Mouse (Mus musculus): Measurements from ENCODE around the gene Dach1. TPM values are rescaled to one million over a fixed set of nuclear protein-coding genes. Genes with fewer than 3 reads are reported as not detected.

The Dach1 gene
- polyA plus RNA-seq, 1 experiment from 2014 or later: 8.6 TPM

- Histone ChIP-seq H3K36me3 (ENCODE audit: control insufficient read depth, insufficient read depth, low read length) (no peaks in the 10 kb centered on the region), H3K4me3 (ENCODE audit: low read depth, low read length) (no peak overlapping the region), H3K9me3 (ENCODE audit: control insufficient read depth, low read depth, low read length) (no peaks in the 10 kb centered on the region), H3K4me2 (replicated peaks; ENCODE audit: low read depth, low read length) (no peak overlapping the region), H3K27me3 (ENCODE audit: control insufficient read depth, insufficient read depth, low read length) (no peaks in the 10 kb centered on the region), H3K9ac (replicated peaks; ENCODE audit: low read depth, low read length) (no peak overlapping the region), H3K27ac (ENCODE audit: low read length) (no peak overlapping the region), H3K4me1 (ENCODE audit: control insufficient read depth, insufficient read depth, low read length) (no peaks in the 10 kb centered on the region)
- WGBS: 59% methylated on average over 1 of the region's 1 CpGs
- no peak for ATAC-seq (ENCODE audit: insufficient number of reproducible peaks, insufficient read depth, low FRiP score, low read depth)
Measured at GRCm38 (mm10) chr14:98123032-98123431, 46.5 kb downstream of the Dach1 start.

- Histone ChIP-seq H3K27me3 (ENCODE audit: control insufficient read depth, insufficient read depth, low read length) (no peaks in the 10 kb centered on the region), H3K4me2 (replicated peaks; ENCODE audit: low read depth, low read length) (no peak overlapping the region), H3K4me3 (ENCODE audit: low read depth, low read length) (no peak overlapping the region), H3K9me3 (ENCODE audit: control insufficient read depth, low read depth, low read length) (no peaks in the 10 kb centered on the region), H3K27ac (ENCODE audit: low read length) (no peak overlapping the region), H3K4me1 (ENCODE audit: control insufficient read depth, insufficient read depth, low read length) (no peaks in the 10 kb centered on the region), H3K36me3 (ENCODE audit: control insufficient read depth, insufficient read depth, low read length) (no peaks in the 10 kb centered on the region), H3K9ac (replicated peaks; ENCODE audit: low read depth, low read length) (no peak overlapping the region)
- WGBS: 62% methylated on average over 1 of the region's 1 CpGs
- ATAC-seq (ENCODE audit: insufficient number of reproducible peaks, insufficient read depth, low FRiP score, low read depth): no peak
Measured at GRCm38 (mm10) chr14:98116627-98117026, 52.9 kb downstream of the Dach1 start.

- H3K27ac ChIP-seq (ENCODE audit: low read length): no peak overlapping the region
- no peak overlapping the region for H3K9ac ChIP-seq (replicated peaks; ENCODE audit: low read depth, low read length)
- H3K4me3 ChIP-seq (ENCODE audit: low read depth, low read length): no peak overlapping the region
- no peaks in the 10 kb centered on the region for H3K27me3 ChIP-seq (ENCODE audit: control insufficient read depth, insufficient read depth, low read length)
- no peaks in the 10 kb centered on the region for H3K36me3 ChIP-seq (ENCODE audit: control insufficient read depth, insufficient read depth, low read length)
- no peak overlapping the region for H3K4me2 ChIP-seq (replicated peaks; ENCODE audit: low read depth, low read length)
- no peaks in the 10 kb centered on the region for H3K4me1 ChIP-seq (ENCODE audit: control insufficient read depth, insufficient read depth, low read length)
- no peaks in the 10 kb centered on the region for H3K9me3 ChIP-seq (ENCODE audit: control insufficient read depth, low read depth, low read length)
- ATAC-seq (ENCODE audit: insufficient number of reproducible peaks, insufficient read depth, low FRiP score, low read depth): no peak
- 90% methylated on average over 1 of the region's 1 CpGs for WGBS
Measured at GRCm38 (mm10) chr14:98113106-98113505, 56.5 kb downstream of the Dach1 start.

- ATAC-seq (ENCODE audit: insufficient number of reproducible peaks, insufficient read depth, low FRiP score, low read depth): no peak
- H3K9ac ChIP-seq (replicated peaks; ENCODE audit: low read depth, low read length): no peak overlapping the region
- WGBS: 79% methylated on average over 2 of the region's 2 CpGs
Measured at GRCm38 (mm10) chr14:98109929-98110328, 59.6 kb downstream of the Dach1 start.

GRCm38 (mm10) chr14:98108764-98109163 lies 60.8 kb downstream of the Dach1 start:
- no peak for ATAC-seq (ENCODE audit: insufficient number of reproducible peaks, insufficient read depth, low FRiP score, low read depth)
- WGBS: 54% methylated on average over 3 of the region's 3 CpGs
- Histone ChIP-seq H3K4me1 (ENCODE audit: control insufficient read depth, insufficient read depth, low read length) (no peaks in the 10 kb centered on the region), H3K9me3 (ENCODE audit: control insufficient read depth, low read depth, low read length) (no peaks in the 10 kb centered on the region), H3K4me3 (ENCODE audit: low read depth, low read length) (no peak overlapping the region), H3K27me3 (ENCODE audit: control insufficient read depth, insufficient read depth, low read length) (no peaks in the 10 kb centered on the region), H3K9ac (replicated peaks; ENCODE audit: low read depth, low read length) (no peak overlapping the region), H3K4me2 (replicated peaks; ENCODE audit: low read depth, low read length) (no peak overlapping the region), H3K36me3 (ENCODE audit: control insufficient read depth, insufficient read depth, low read length) (no peaks in the 10 kb centered on the region), H3K27ac (ENCODE audit: low read length) (no peak overlapping the region)

More at GRCm38 (mm10) chr14:98109929-98110328, 59.6 kb downstream of the Dach1 start:
- no peaks in the 10 kb centered on the region for H3K4me1 ChIP-seq (ENCODE audit: control insufficient read depth, insufficient read depth, low read length)
- no peak overlapping the region for H3K4me2 ChIP-seq (replicated peaks; ENCODE audit: low read depth, low read length)
- H3K27me3 ChIP-seq (ENCODE audit: control insufficient read depth, insufficient read depth, low read length): no peaks in the 10 kb centered on the region
- no peak overlapping the region for H3K4me3 ChIP-seq (ENCODE audit: low read depth, low read length)
- H3K9me3 ChIP-seq (ENCODE audit: control insufficient read depth, low read depth, low read length): no peaks in the 10 kb centered on the region
- H3K27ac ChIP-seq (ENCODE audit: low read length): no peak overlapping the region
- H3K36me3 ChIP-seq (ENCODE audit: control insufficient read depth, insufficient read depth, low read length): no peaks in the 10 kb centered on the region

- H3K4me1 ChIP-seq (ENCODE audit: control insufficient read depth, insufficient read depth, low read length): no peaks in the 10 kb centered on the region
- H3K27me3 ChIP-seq (ENCODE audit: control insufficient read depth, insufficient read depth, low read length): no peaks in the 10 kb centered on the region
- no peaks in the 10 kb centered on the region for H3K36me3 ChIP-seq (ENCODE audit: control insufficient read depth, insufficient read depth, low read length)
- H3K4me3 ChIP-seq (ENCODE audit: low read depth, low read length): no peak overlapping the region
- no peaks in the 10 kb centered on the region for H3K9me3 ChIP-seq (ENCODE audit: control insufficient read depth, low read depth, low read length)
- H3K4me2 ChIP-seq (replicated peaks; ENCODE audit: low read depth, low read length): no peak overlapping the region
- no peak for ATAC-seq (ENCODE audit: insufficient number of reproducible peaks, insufficient read depth, low FRiP score, low read depth)
- no peak overlapping the region for H3K27ac ChIP-seq (ENCODE audit: low read length)
- no peak overlapping the region for H3K9ac ChIP-seq (replicated peaks; ENCODE audit: low read depth, low read length)
Measured at GRCm38 (mm10) chr14:98106208-98106607, 63.4 kb downstream of the Dach1 start.

- Histone ChIP-seq H3K9me3 (ENCODE audit: control insufficient read depth, low read depth, low read length) (no peaks in the 10 kb centered on the region), H3K27me3 (ENCODE audit: control insufficient read depth, insufficient read depth, low read length) (no peaks in the 10 kb centered on the region), H3K9ac (replicated peaks; ENCODE audit: low read depth, low read length) (no peak overlapping the region), H3K4me3 (ENCODE audit: low read depth, low read length) (no peak overlapping the region), H3K27ac (ENCODE audit: low read length) (no peak overlapping the region), H3K36me3 (ENCODE audit: control insufficient read depth, insufficient read depth, low read length) (no peaks in the 10 kb centered on the region), H3K4me2 (replicated peaks; ENCODE audit: low read depth, low read length) (no peak overlapping the region), H3K4me1 (ENCODE audit: control insufficient read depth, insufficient read depth, low read length) (no peaks in the 10 kb centered on the region)
- 47% methylated on average over 10 of the region's 10 CpGs for WGBS
- no peak for ATAC-seq (ENCODE audit: insufficient number of reproducible peaks, insufficient read depth, low FRiP score, low read depth)
Measured at GRCm38 (mm10) chr14:98104314-98104955, 65.1 kb downstream of the Dach1 start.

GRCm38 (mm10) chr14:98095229-98095628 lies 74.3 kb downstream of the Dach1 start:
- H3K4me1 ChIP-seq (ENCODE audit: control insufficient read depth, insufficient read depth, low read length): no peaks in the 10 kb centered on the region
- no peak overlapping the region for H3K27ac ChIP-seq (ENCODE audit: low read length)
- no peaks in the 10 kb centered on the region for H3K36me3 ChIP-seq (ENCODE audit: control insufficient read depth, insufficient read depth, low read length)
- H3K9me3 ChIP-seq (ENCODE audit: control insufficient read depth, low read depth, low read length): no peaks in the 10 kb centered on the region
- 63% methylated on average over 4 of the region's 4 CpGs for WGBS
- H3K27me3 ChIP-seq (ENCODE audit: control insufficient read depth, insufficient read depth, low read length): no peaks in the 10 kb centered on the region
- no peak overlapping the region for H3K9ac ChIP-seq (replicated peaks; ENCODE audit: low read depth, low read length)
- H3K4me2 ChIP-seq (replicated peaks; ENCODE audit: low read depth, low read length): no peak overlapping the region
- H3K4me3 ChIP-seq (ENCODE audit: low read depth, low read length): no peak overlapping the region
- ATAC-seq (ENCODE audit: insufficient number of reproducible peaks, insufficient read depth, low FRiP score, low read depth): no peak

GRCm38 (mm10) chr14:98089246-98089645 lies 80.3 kb downstream of the Dach1 start:
- Histone ChIP-seq H3K27ac (ENCODE audit: low read length) (no peak overlapping the region), H3K4me2 (replicated peaks; ENCODE audit: low read depth, low read length) (no peak overlapping the region), H3K9me3 (ENCODE audit: control insufficient read depth, low read depth, low read length) (no peaks in the 10 kb centered on the region), H3K4me1 (ENCODE audit: control insufficient read depth, insufficient read depth, low read length) (no peaks in the 10 kb centered on the region), H3K36me3 (ENCODE audit: control insufficient read depth, insufficient read depth, low read length) (no peaks in the 10 kb centered on the region), H3K27me3 (ENCODE audit: control insufficient read depth, insufficient read depth, low read length) (no peaks in the 10 kb centered on the region), H3K4me3 (ENCODE audit: low read depth, low read length) (no peak overlapping the region), H3K9ac (replicated peaks; ENCODE audit: low read depth, low read length) (no peak overlapping the region)
- ATAC-seq (ENCODE audit: insufficient number of reproducible peaks, insufficient read depth, low FRiP score, low read depth): no peak
- 87% methylated on average over 2 of the region's 2 CpGs for WGBS

All from stomach, embryonic 14.5 days (tissue).